Mouse (Mus musculus) forebrain, embryonic 12.5 days (tissue): ENCODE data around the gene Sell. TPM values are rescaled to one million over a fixed set of nuclear protein-coding genes. Genes with fewer than 3 reads are reported as not detected.

Source experiments
- ATAC-seq: fragments of 200-750 bp; cut with Nextera tagmentation; 2 replicates; pipeline ENCODE4 v1.8.0; 2017; ENCODE audit warnings: moderate TSS enrichment; ENCODE audit not compliant: low FRiP score
- H3K27ac ChIP-seq: fragments of 300-500 bp; sonication (generic); 2 replicates; pipeline ENCODE4 v1.5.1; 2016; ENCODE audit warnings: mild to moderate bottlenecking
- H3K27me3 ChIP-seq: fragments of 300-500 bp; sonication (generic); 2 replicates; pipeline ENCODE4 v1.6.1; 2016; ENCODE audit warnings: mild to moderate bottlenecking
- H3K36me3 ChIP-seq: fragments of 300-500 bp; sonication (generic); replicated peaks from 2 replicates; pipeline ENCODE4 v1.6.1; 2016; ENCODE audit warnings: mild to moderate bottlenecking
- H3K4me1 ChIP-seq: fragments of 300-500 bp; sonication (generic); 2 replicates; pipeline ENCODE4 v1.6.1; 2016
- H3K4me2 ChIP-seq: fragments of 300-500 bp; sonication (generic); 2 replicates; pipeline ENCODE4 v1.6.1; 2016; ENCODE audit warnings: mild to moderate bottlenecking, moderate library complexity
- H3K4me3 ChIP-seq: fragments of 300-500 bp; sonication (generic); replicated peaks from 2 replicates; pipeline ENCODE4 v1.5.1; 2016; ENCODE audit warnings: mild to moderate bottlenecking
- H3K9ac ChIP-seq: fragments of 300-500 bp; sonication (generic); 2 replicates; pipeline ENCODE4 v1.6.1; 2016; ENCODE audit warnings: mild to moderate bottlenecking
- H3K9me3 ChIP-seq: fragments of 300-500 bp; sonication (generic); 2 replicates; pipeline ENCODE4 v1.6.1; 2016
- WGBS: fragments of 180-500 bp; shearing (Covaris S2); methylation state at CpG from one replicate; pipeline ENCODE4 v1.1.7; 2016; 5-methylcytosine and 5-hydroxymethylcytosine counted together
- polyA plus RNA-seq: library from polyadenylated mRNA; unstranded; fragments of >200 nt; fragmentation: Nextera tagmentation; extraction: Ambion mirVana; gene quantifications from 2 replicates; pipeline ENCODE4 v1.2.1, GENCODE M21; 2016

The Sell gene
- polyA plus RNA-seq, 1 experiment from 2014 or later, result not detected

- H3K4me1 ChIP-seq, result no peaks in the 10 kb centered on the region; the same call in 1 of the 2 replicates
- H3K4me3 ChIP-seq, result no peak overlapping the region
- H3K27ac ChIP-seq, result no peak overlapping the region
- no peak for ATAC-seq
- H3K9me3 ChIP-seq, result no peaks in the 10 kb centered on the region
- H3K4me2 ChIP-seq, result no peak overlapping the region
- H3K9ac ChIP-seq, result no peak overlapping the region
- 93% methylated on average over 6 of the region's 6 CpGs for WGBS
- H3K36me3 ChIP-seq, result no peaks in the 10 kb centered on the region
- H3K27me3 ChIP-seq, result no peaks in the 10 kb centered on the region
Measured at GRCm38 (mm10) chr1:164117869-164118268, 56.1 kb downstream of the Sell start.

DNA sequence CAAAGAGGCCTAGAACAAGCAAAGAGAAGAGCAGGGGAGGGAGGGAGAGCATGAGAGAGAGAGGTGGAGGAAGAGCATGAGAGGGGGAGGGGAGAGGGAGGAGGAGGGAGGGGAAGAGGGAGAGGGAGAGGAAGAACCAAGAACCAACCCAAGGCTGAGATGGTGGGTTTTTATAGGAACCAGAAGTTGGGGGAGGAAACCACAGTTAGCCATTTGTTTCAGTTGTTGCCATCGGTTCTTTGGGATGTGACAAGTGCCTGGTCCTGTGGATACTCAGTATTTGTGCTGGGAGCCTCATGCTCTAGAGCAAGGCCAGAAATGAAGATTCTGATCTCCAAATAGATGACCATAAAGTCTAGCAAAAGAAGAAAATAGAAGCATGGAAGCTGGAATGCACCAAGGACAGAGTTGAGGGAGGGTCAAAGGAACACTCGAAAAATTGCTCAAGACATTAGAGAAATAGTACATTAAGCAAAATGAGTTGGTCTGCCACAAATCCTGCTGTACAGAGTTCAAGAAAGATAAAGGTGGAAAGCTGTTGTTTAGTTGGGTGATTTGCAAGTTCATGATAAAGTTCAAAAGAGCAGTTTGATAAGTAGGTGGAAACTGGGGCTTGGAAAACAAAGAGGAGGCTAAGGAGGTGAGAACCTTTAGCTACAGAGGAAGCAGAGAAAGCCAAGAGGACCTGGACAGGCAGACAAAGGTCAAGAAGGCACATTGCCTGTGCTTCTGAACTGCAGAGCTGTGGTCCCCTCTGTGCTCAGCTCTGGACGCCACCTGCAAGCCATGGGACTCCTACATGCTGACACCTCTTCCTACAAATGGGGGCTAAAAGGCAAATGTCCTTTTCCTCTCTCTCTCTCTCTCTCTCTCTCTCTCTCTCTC, 58.4 kb downstream of the Sell start:
- H3K4me3 ChIP-seq, result no peak overlapping the region
- no peak overlapping the region for H3K4me2 ChIP-seq
- no peaks in the 10 kb centered on the region; the same call in 1 of the 2 replicates for H3K4me1 ChIP-seq
- no peak overlapping the region for H3K27ac ChIP-seq
- ATAC-seq, result no peak
- H3K36me3 ChIP-seq, result no peaks in the 10 kb centered on the region
- 81% methylated on average over 3 of the region's 3 CpGs for WGBS
- no peaks in the 10 kb centered on the region for H3K27me3 ChIP-seq
- no peak overlapping the region for H3K9ac ChIP-seq
- H3K9me3 ChIP-seq, result no peaks in the 10 kb centered on the region

DNA sequence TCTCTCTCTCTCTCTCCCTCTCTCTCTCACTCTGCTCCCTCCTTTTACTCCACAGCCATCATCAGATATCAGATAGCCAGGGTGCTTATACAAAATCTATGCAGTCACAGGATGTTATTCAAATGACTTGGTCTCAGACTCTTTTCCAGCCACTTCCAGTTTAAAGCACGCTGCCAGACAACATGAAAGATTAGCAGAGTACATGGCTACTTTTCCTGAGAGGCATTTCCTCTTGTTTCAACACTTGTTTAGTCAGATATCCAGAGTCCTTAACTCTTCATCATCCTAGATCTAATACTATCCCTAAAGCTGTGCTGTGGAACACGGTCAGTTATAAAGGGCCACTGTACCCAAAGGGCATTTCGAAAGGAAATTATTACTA, 59.0 kb downstream of the Sell start:
- H3K4me1 ChIP-seq, result no peaks in the 10 kb centered on the region
- no peaks in the 10 kb centered on the region for H3K27me3 ChIP-seq
- H3K9me3 ChIP-seq, result no peaks in the 10 kb centered on the region
- no peak for ATAC-seq
- 90% methylated on average over 3 of the region's 3 CpGs for WGBS
- no peak overlapping the region for H3K27ac ChIP-seq
- no peak overlapping the region for H3K9ac ChIP-seq
- H3K4me3 ChIP-seq, result no peak overlapping the region
- H3K4me2 ChIP-seq, result no peak overlapping the region
- H3K36me3 ChIP-seq, result no peaks in the 10 kb centered on the region

- Histone ChIP-seq H3K4me2 (no peak overlapping the region), H3K27ac (no peak overlapping the region), H3K36me3 (no peaks in the 10 kb centered on the region), H3K4me3 (no peak overlapping the region), H3K27me3 (no peaks in the 10 kb centered on the region), H3K9me3 (no peaks in the 10 kb centered on the region), H3K4me1 (no peaks in the 10 kb centered on the region), H3K9ac (no peak overlapping the region)
- no peak for ATAC-seq
- WGBS, result 78% methylated on average over 3 of the region's 3 CpGs
Measured at GRCm38 (mm10) chr1:164123836-164124235, 62.1 kb downstream of the Sell start.

- H3K4me2 ChIP-seq, result no peak overlapping the region
- no peaks in the 10 kb centered on the region for H3K27me3 ChIP-seq
- ATAC-seq, result no peak
- no peak overlapping the region for H3K9ac ChIP-seq
- H3K4me3 ChIP-seq, result no peak overlapping the region
- H3K36me3 ChIP-seq, result no peaks in the 10 kb centered on the region
- no peaks in the 10 kb centered on the region for H3K4me1 ChIP-seq
- WGBS, result 72% methylated on average over 3 of the region's 3 CpGs
- H3K27ac ChIP-seq, result no peak overlapping the region
- no peaks in the 10 kb centered on the region for H3K9me3 ChIP-seq
Measured at GRCm38 (mm10) chr1:164130013-164130412, 68.2 kb downstream of the Sell start.

DNA sequence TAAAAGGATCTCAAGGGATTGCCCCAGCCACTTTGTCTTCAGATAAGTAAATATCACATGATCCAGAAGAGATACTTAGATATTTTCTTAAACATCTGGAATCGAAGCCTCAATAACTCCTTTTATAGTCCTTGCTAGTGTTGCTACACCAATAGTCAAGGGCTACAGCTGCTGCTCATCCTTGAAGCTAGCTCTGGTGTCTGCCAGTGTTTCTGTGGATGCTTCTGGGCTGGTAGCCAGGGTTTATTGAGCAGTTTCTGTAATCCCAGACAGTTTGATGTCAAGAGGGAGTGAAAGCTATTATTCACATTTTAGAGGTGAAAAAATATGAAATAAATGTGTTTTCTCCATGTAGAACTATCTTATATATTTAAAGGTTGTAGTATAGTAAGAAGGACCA, 70.8 kb downstream of the Sell start:
- H3K4me3 ChIP-seq, result no peak overlapping the region
- no peak overlapping the region for H3K9ac ChIP-seq
- H3K36me3 ChIP-seq, result no peaks in the 10 kb centered on the region
- WGBS, result 83% methylated on average over 1 of the region's 1 CpGs
- H3K4me2 ChIP-seq, result no peak overlapping the region
- no peak overlapping the region for H3K27ac ChIP-seq
- no peaks in the 10 kb centered on the region for H3K4me1 ChIP-seq
- no peak for ATAC-seq
- no peaks in the 10 kb centered on the region for H3K27me3 ChIP-seq
- no peaks in the 10 kb centered on the region for H3K9me3 ChIP-seq

Other genes with a start within 250 kb of the Sell start
- gene Scyl3, start 132.9 kb upstream of the Sell start, polyA plus RNA-seq, result 20.5 and 22.0 TPM in 2 replicates
- 30.4 and 35.8 TPM in 2 replicates for gene BC055324, start 67.2 kb upstream of the Sell start, polyA plus RNA-seq
- 9.8 and 10.3 TPM in 2 replicates for gene Mettl18, start 67.1 kb upstream of the Sell start, polyA plus RNA-seq
- gene Sele, start 13.7 kb upstream of the Sell start, polyA plus RNA-seq, result not detected in 2 replicates
- gene Selp, start 53.3 kb downstream of the Sell start, polyA plus RNA-seq, result not detected in 2 replicates
- gene F5, start 89.9 kb downstream of the Sell start, polyA plus RNA-seq, result 0.15 and 0.18 TPM in 2 replicates
- 10.8 and 11.5 TPM in 2 replicates for gene Slc19a2, start 187.1 kb downstream of the Sell start, polyA plus RNA-seq
- 18.6 and 19.5 TPM in 2 replicates for gene Ccdc181, start 213.6 kb downstream of the Sell start, polyA plus RNA-seq
- 37.0 and 37.1 TPM in 2 replicates for gene Nme7, start 242.1 kb downstream of the Sell start, polyA plus RNA-seq
- 27.3 and 28.9 TPM in 2 replicates for gene Blzf1, start 245.5 kb downstream of the Sell start, polyA plus RNA-seq